Mouse (Mus musculus) neural tube, embryonic 10.5 days (tissue): ENCODE measurements around the gene Gm10271.

ENCODE experiments used
- DNase-seq: peaks from one replicate; pipeline ENCODE4 v3.0.0-alpha.2; 2017; ENCODE audit warnings: low spot score; ENCODE audit errors: extremely low spot score

The Gm10271 gene

DNA sequence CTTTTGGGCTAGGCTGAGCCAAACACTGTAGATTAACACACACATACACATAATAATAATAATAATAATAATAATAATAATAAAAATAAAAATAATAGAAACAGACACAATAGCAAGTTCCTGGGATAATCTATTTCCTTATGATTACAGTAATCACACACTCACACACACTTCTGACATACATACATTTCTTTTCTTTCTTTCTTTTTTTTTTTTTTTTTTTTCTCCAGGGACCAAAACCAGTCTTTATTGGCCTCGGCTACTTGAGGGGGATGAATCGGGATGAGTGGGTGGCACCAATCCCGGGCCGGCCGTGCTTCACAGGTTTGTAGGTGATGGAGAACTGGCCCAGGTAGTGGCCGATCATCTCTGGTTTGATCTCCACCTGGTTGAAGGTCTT, at the start of gene Gm10271:
Gene Gm10271, minus strand, starts transcription at position 101 of the 400 bp plus-strand sequence.
- DNase-seq, result no peak

DNA sequence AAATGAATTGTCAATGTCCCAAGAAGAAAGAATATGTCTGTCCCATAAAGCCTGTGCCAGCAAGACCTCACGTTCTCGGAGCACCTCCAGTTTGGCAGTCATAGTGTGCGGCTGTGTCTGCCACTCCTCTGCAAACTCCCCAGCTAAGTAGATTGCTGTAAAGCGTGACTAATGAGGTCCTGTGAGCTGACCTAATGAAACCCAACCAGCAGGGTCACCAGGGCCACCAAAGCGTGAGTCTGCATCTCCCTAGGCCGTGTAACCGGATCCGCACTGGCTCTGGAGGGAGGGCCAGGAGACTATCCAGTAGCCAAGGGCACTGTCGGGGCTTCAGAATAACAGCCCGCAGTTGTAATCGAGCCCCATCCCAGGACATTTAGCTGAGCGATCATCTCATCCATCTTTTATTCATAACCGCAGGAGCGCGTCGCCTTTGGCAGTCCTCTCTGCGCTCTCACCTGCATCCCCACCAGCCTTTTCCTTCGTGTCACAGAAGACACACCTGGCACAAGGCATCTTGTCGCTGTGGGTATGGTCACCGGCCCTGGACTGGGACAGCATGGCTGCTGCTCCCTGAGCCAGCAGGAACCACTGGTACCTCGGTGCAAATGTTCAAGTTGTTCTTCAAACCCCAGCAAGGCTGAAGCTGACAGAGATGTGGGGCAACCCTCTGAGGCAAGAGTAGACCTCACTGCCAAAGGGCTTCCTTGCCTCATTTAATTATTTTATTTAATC, 48.8 kb upstream of the Gm10271 start:
- peak; percentile 63 for DNase-seq

DNA sequence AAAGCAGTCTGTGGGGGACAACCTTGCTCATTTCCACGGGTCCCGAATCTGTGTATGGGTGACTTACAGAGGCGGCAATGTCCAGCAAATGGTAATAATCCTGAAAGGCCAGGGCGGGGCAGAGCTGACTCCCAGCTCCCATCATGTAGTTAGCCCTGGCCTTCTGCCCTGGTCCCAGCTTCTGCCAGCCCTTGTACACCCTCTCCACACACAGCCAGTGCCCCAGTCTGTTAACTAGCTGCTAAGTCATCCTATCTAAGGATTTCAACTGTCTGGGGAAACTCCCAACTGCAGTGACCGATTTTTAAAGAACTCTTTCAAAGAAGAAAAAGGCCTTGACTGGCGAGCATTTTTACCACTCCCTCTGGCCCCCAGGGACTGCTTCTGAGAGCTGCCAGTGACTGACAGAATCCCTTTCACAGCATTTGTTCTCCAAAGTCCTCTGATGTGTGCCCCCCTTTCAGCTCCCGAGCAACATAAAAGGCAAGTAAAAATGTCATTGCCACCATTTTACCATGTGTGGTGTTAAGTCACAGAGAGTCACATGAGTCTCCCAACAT, 46.0 kb upstream of the Gm10271 start:
- DNase-seq, result no peak

DNA sequence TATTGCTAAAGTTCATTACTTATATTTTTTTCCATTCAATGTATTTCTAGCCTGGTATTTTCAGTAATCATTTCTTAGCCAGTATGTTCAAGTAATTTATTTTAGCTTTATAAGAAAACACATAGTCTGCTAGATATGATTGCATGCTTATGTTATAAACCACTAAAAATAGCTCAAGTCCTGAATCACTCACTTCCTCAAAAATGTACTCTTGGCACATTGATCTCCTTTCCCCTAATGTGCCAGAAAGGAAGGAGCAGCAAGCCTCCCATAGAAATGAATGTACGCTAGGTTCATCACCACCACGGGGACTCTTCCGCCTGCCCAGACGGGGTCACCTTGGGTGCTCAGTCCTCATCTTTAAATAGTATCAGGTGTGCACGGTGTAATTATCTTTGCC, 42.2 kb upstream of the Gm10271 start:
- no peak for DNase-seq

DNA sequence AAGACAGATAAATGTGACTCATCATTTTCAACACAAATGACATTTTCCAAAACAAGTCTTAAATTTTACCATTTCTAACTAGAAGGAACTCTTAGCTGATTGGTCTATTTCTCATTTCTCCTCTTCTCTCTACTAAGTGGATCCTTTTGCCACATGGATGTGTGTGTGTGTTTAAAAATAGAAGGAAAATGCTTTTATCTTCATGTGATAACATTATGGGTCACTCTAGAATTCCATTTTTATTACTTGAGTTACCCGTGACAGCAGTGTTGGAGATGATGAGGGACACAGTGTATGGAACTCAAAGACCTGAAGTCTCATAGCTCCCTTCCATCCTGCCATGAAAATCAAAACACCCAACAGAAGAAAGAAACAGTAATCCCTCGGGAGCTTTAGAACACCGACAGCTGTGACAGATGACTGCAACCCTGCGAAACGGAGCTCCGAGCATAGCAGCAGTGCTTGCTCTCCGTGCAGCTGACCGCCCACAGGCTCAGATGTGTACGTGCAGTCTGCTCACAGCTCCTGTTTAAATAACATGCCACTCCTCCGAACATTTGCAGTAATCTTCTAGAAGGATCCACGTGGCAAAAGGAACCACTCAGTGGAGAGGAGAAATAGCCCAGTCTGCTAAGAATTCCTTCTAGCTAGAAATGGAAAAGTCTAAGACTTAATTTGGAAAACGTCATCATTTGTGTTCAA, 41.4 kb upstream of the Gm10271 start:
- peak; percentile 44 for DNase-seq

DNA sequence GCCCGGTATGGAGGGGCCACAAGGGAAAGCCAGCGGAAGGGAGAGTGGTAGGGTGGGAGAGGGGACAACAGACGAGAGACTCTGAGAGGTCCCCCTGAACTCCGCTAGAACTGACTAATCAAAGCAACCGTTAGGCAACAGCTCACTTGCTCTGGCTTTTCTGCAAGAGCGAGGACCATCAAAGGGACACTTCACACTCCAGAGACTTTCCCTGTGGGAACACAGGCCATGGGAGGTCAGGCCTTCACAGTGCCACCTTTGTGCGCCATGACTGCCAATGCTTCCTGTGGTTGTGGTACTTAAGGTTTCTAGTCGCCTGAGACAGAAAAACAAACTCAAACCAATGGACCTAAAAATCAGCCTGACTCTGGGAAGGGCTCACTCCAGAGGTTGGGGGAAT, 38.6 kb upstream of the Gm10271 start:
- no peak for DNase-seq

DNA sequence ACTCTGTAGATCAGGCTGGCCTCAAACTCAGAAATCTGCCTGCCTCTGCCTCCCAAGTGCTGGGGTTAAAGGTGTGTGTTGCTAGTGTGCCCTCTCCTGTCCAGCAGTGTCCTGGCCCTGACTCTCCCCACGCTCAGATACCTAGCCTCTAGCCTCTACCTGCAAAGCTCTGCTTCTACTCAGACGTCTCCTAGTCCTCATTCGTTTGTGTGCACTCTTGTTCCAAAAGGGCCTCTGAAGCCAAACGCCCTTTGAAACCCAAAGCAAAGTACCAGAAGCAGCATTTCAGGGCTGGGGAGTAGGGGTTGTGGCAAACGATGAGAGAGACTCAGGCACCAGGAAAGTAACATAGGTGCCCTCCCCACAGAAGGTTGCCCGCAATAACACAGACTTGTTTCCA, 37.3 kb upstream of the Gm10271 start:
- no peak for DNase-seq

DNA sequence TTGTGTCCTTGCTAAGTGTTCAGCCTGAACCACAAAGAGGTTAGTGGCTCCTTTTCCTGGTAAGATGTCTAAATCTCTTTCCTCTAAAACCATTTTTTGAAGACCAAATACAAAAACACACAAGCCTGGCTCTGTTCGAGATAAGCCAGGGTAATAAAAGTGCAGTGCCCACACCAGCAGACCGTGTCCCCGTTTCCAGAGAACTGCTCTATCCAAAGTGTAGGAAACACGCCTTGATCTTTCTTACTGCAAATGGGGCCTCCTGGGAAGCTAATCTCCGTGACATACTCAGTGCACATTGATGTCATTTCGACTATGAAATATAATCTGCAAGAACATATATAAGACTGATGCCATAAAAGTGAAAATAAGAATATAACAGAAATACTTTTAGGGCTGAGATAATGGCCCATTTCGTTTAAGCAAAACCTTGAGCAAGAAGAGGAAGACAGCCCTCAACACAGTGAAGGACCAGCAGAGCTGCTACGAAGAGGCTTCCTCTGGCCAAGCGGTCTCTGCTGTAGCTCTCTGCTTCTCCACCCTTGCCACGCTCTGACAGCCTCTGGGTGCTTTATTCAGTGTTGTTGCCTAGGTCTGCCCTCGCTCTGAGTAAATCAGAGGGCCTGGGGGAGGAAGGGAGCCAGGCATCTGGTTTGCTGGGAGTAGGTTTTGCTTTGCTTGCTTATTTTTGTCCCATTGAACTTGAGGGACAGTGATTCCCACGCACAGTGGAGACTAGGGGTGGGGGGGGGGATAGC, 33.5 kb upstream of the Gm10271 start:
- DNase-seq, result no peak

DNA sequence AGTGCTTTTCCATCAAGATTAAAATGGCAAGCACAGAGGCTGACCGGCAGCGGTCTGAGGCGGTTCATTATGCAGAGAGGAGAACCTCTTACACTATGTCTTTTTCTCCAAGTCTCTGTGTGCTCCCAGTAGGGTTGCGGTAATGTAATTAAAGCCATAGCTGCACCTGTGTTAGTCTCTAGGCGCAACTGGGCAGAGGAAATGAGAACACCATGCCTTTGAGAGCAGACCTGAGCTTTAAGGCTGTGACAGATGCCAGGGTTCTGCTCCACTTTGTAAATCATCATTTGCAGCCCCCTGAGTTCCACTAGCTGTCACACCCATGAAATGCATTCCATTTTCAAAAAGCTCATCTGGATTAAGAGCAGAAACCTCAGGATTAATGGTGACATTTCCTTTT, 32.3 kb upstream of the Gm10271 start:
- DNase-seq, result no peak

DNA sequence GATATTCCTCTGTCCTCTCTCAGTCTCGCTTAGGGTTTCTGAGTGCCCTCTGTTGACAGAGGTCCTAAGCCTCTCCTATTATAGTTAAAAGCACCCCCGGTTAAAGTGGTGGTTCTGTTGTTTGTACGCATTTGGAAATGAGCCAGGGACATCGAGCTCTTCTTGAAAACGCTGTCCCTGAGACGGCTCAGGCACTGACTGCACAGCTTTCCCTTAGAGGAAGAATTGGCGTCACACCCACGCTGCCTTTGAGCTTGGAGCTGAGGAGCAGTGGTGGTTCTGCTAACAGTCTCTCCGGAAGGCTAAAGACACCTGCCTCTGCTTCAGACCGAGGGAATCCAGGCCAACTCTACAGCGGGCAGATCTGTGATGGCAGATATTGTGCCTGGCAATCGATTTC, 28.6 kb upstream of the Gm10271 start:
- DNase-seq, result no peak

DNA sequence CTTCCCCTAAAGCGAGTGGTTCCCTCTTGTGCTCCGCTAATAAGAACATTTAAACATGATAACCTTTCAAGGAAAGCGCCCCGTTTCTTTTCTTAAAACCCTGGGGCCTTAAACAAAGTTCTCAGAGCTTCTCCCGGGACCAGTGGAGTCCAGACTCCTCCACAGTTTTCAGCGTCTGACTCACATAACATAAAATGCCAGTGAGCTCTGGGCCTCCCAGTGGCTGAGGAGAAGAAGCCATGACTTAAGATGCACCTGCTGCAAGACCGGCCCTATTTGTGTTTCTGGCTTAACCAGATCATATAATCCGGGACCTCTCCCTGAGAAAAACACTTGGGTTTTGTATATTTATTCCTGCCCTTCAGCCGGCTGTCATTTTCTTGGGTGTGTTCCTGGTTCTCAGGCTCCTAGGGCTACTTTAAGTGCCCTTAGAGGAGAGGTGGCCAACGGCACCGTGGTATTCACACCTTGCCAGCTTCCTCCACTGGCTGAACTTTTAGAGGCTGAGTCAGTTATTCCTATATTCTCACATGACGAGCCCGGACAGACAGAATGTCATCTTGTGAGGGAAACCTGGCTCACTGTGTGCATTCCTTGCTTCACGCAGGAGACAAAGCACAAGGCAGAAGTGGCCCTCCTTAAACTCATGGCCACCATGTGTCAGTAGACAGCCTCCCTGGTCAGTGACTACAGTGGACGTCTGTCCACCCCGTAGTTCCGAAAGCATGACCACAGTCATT, 26.5 kb upstream of the Gm10271 start:
- DNase-seq, result no peak

DNA sequence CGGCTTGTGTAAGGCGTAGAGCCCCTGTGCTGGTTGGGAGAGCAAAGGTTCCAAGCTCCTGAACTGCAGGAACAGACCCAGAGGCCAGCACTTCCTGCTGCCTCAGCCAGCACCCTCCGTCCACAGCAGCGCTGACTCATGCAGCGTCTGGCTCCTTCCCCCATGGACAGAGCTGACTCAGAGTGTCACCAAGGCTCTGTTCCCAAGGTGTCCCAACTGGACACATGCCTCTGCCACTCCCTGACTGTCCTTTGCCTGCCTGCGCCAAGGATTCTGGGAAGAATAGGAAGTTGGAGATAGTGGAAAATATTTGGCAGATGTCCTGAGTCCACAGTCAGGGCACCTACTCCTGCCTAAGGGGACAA, 23.8 kb upstream of the Gm10271 start:
- DNase-seq, result no peak

DNA sequence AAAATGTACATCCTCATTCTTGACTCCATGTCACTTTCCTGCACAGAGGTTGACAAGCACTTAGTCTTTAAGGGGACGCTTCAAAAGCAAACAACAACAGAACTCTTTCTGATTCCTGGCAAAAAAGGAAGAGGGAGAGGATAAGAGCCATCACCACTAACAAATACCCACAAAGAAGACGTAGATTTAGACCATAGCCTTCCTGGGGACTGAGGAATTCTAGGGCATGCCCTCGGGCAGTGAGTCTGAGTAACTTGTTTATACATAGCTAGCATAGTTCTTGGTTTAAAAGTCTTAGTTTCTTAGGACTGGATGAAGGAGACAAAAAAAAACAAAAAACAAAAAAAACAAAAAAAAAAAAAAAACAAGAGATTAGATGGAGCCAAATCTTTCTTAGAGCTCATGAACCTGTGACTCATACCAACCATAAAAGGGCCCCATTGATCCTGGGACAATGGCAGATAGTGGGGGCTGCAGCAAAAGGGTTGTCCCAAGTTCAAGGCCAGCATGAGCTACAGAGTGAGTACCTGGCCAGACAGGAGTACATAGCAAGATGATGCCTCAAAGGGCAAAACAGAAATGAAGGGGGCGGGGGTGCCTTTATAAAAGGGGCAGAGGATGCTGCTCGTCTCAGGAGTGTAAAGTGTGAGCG, 23.3 kb upstream of the Gm10271 start:
- DNase-seq, result no peak

DNA sequence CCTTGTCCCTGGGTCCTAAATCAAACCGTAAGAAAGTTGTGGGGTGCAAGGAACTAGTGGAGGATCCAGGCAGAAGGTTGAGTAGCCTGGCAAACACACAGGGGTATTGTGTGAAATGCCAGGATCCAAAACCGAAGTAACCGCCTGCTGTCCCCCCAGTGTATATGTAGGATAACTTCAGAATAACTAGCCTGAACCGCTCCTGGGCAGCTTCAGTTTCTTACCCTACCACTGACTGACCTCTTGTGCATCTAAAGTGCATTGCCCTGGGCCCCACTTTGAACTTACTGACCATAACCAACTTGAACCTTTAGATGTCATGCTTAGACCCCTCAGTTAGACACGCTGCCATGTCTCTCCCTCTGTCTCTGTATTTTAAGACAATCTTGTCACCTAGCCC, 22.8 kb upstream of the Gm10271 start:
- DNase-seq, result no peak

DNA sequence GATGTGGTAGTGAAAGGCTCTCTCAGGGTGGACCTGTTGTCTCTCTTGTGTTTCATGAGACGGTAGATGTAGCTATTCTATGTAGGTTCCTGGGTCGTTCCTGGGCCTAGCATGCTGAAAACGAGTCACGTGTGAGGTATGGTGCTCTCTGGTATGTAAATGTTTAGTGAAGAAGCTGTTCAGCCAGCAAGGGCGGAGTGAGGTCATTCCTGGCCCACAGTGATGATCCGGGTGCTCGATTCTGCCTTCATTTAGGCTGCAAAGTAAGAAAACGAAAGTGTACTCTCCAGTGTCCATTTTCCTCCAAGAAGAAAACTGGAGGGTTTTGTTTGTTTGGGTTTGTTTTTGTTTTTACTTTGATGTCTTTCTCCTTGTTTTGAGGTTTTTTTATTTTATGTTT, 21.6 kb upstream of the Gm10271 start:
- no peak for DNase-seq

DNA sequence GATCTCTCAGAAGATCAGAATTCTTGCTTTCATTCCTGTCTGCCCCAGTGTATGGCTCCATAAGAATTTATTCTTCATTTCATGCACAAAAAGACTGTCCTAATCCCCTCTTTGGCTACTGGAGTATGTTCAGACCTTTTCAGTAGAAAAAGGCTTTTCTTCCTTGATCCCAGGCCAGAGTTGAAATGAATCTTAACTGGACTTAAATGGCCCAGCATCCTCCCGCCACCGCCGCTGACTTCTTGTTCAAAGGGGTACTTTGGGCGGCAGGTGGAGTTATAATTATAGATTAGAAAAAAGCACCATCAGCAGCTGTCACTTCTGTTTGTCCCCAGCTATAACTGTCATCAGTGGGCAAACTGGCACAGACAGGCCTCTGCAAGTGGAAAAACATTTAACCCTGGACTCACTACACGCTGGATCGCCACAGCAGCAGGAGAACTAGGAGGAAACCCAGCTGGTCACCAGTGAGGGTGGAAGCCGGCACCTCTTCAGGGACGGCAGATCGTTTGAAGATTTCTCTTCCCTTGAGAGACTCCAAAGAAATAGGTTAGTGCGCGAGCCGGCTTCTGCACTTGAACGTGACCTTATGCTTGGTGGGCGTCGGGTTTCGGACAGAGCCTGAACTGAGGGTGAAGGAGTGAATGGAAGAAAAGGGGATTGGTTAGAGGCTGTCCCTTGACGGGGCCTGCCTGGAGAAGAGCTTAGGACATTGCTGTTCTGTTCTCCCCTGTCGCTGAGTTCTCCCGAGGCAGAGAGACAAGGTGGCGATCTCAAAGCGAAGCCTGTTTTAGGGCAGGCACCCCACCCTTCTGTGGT, 14.1 kb upstream of the Gm10271 start, which contains the start of gene Best3:
Gene Best3, plus strand, starts transcription at position 51 of the 819 bp plus-strand sequence.
- peak; percentile 24 for DNase-seq

DNA sequence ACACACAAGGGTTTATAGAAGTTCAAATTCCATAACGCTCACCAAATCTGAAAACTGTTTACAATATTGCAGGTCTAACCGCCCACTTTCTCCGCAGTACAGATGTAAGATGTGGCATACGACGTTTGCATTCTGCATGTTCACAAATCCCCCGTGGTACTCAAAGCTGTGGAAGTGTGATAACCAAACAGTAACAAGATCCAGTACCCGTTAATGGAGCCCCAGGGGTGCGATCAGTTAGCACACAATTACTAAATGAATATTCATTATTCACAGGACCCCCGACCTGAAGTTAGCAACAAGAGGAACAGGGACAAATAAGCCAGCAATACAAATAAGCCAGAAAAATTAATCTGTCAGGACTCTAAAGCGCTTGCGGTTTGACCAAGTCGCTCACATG, 12.4 kb upstream of the Gm10271 start:
- no peak for DNase-seq

DNA sequence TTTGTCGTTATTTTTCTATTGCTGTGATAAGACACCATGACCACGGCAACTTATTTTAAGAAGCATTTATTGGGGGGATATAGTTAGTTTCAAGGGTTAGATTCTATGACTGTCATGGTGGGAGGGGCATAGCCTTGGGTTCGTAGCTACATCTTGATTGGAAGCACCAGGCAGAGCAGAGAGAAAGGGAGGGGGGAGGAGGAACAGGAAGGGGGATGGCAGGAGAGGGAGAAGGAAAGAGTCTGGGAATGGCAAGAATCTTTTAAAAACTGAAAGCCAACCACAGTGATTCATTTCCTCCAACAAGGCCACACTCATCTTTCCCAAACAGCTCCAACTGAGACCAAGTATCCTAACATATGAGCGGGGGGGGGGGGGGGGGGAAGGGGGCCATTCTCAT, 10.1 kb upstream of the Gm10271 start:
- no peak for DNase-seq

DNA sequence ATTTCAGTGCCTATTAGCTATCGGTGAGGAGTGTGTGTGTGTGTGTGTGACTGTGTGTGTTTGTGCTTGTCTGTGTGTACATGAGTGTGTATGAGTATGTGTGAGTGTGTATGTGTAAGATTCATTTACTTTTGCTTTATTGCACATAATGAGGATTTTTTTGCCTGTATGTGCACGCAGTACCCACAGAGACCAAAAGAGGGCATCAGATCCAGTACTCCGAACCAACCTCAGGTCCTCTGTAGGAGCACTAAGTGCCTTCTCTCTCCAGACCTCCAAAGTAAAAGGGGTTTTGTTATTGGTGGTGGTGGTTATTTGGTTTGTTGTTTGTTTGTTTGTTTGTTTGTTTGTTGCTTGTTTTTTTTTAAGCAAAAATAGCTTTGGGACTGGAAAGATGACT, 8.5 kb upstream of the Gm10271 start:
- DNase-seq, result no peak

DNA sequence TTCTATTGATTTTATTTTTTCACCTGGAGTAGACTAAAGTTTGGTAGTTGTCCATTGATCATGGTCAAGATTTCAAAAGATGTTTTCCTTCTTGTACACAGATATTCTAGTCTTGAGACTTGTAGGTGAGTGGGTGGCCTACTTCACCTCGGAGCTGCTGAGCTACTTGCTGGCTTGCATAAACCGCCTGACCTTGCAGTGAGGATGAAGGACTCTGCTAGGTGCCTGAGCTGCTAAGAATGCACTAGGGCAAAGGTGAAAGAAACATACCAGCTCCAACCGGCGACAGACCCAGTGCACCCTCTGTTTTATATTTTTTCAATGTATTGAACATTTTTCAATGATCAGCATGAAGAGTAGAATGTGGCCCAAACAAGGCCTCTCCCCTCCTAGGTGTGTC, 7.9 kb upstream of the Gm10271 start:
- no peak for DNase-seq
